Mouse (Mus musculus): ENCODE measurements at regions not wholly inside any gene's neighbourhood (a gene's known extent, or its start where the extent isn't known, plus 50 kb on each side); places are given as distances from the start of the nearest gene placed in this dataset.

- no peak for TF ChIP-seq POLR2A (IDR thresholded peaks at IDR 0.05; ENCODE audit: borderline replicate concordance, extremely low read depth, insufficient read depth, insufficient read length, poor library complexity, severe bottlenecking)
- no peak for TF ChIP-seq CTCF (IDR thresholded peaks at IDR 0.05; ENCODE audit: borderline replicate concordance, extremely low read depth, insufficient read depth, insufficient read length)
Observed at GRCm38 (mm10) chr15:88244606-88245005, 355.5 kb upstream of the Zdhhc25 start.

Measured in brain, embryonic 14.5 days (tissue).